Mouse (Mus musculus): ENCODE measurements at regions not wholly inside any gene's neighbourhood (a gene's known extent, or its start where the extent isn't known, plus 50 kb on each side); places are given as distances from the start of the nearest gene placed in this dataset.

DNA sequence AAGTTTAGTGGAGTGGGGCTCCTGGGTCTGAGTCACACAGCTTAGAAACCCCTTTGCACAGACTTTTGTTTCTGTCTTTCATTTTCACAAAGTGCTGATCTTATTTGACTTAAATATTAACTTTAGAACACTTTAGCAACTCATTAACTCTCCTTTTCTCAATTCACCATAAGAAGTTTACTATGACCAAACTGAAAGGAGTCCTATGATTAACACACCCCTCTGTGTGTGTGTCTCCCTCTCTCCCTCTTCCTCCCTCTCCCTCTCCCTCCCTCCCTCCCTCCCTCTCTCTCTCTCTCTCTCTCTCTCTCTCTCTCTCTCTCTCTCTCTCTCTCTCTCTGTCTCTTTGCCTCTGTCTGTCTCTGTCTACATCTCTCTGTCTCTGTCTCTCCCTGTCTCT is 551.0 kb upstream of the Tenm4 start:
- Histone ChIP-seq H3K9ac (ENCODE audit: low read depth, low read length) (no peak overlapping the region), H3K27ac (replicated peaks; ENCODE audit: low read depth, low read length) (no peak overlapping the region), H3K36me3 (ENCODE audit: control insufficient read depth, insufficient read depth, low read length) (no peaks in the 10 kb centered on the region), H3K4me1 (ENCODE audit: control insufficient read depth, insufficient read depth, low read length) (no peaks in the 10 kb centered on the region), H3K4me2 (ENCODE audit: low read depth, low read length) (no peak overlapping the region), H3K4me3 (ENCODE audit: low read depth, low read length) (no peak overlapping the region), H3K9me3 (ENCODE audit: control insufficient read depth, low read length) (no peaks in the 10 kb centered on the region), H3K27me3 (replicated peaks; ENCODE audit: control insufficient read depth, insufficient read depth, low read length) (no peaks in the 10 kb centered on the region)
- DNase-seq (ENCODE audit: low spot score), result no peak
- no peak for ATAC-seq (ENCODE audit: low read depth)

- no peaks in the 10 kb centered on the region for H3K27me3 ChIP-seq (replicated peaks; ENCODE audit: control insufficient read depth, insufficient read depth, low read length)
- no peaks in the 10 kb centered on the region for H3K4me1 ChIP-seq (ENCODE audit: control insufficient read depth, insufficient read depth, low read length)
- H3K4me2 ChIP-seq (ENCODE audit: low read depth, low read length), result no peak overlapping the region
- DNase-seq (ENCODE audit: low spot score) (no peak), ATAC-seq (ENCODE audit: low read depth) (peak; percentile 53; the same call in 1 of the 2 replicates)
- WGBS, result 81% methylated on average over 5 of the region's 5 CpGs
- no peaks in the 10 kb centered on the region for H3K36me3 ChIP-seq (ENCODE audit: control insufficient read depth, insufficient read depth, low read length)
- H3K9ac ChIP-seq (ENCODE audit: low read depth, low read length), result no peak overlapping the region
- H3K4me3 ChIP-seq (ENCODE audit: low read depth, low read length), result no peak overlapping the region
- H3K9me3 ChIP-seq (ENCODE audit: control insufficient read depth, low read length), result no peaks in the 10 kb centered on the region
- H3K27ac ChIP-seq (replicated peaks; ENCODE audit: low read depth, low read length), result no peak overlapping the region
Measured at GRCm38 (mm10) chr7:95640683-95641082, 530.4 kb upstream of the Tenm4 start.

DNA sequence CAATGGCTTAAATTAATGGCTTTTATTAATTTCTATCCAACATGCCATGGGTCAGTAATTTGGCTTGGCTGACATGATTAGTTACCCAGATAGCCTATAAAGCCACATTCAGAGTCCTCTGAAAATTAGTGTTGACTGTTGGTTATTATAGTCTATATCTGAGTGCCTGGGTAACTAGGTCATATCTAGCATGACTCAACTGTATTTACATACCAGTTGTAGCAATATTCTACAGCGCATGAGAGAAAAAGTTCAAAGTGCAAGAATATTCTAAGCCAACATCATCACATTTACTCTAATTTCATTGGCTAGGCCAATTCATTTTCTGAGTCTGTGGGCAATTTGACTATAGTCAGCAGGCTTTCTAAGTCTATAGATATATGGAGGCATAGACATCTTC is 496.7 kb upstream of the Tenm4 start:
- no peaks in the 10 kb centered on the region for H3K36me3 ChIP-seq (ENCODE audit: control insufficient read depth, insufficient read depth, low read length)
- no peaks in the 10 kb centered on the region for H3K4me1 ChIP-seq (ENCODE audit: control insufficient read depth, insufficient read depth, low read length)
- 88% methylated on average over 1 of the region's 1 CpGs for WGBS
- H3K27me3 ChIP-seq (replicated peaks; ENCODE audit: control insufficient read depth, insufficient read depth, low read length), result no peaks in the 10 kb centered on the region
- H3K9ac ChIP-seq (ENCODE audit: low read depth, low read length), result no peak overlapping the region
- no peak overlapping the region for H3K4me2 ChIP-seq (ENCODE audit: low read depth, low read length)
- H3K9me3 ChIP-seq (ENCODE audit: control insufficient read depth, low read length), result no peaks in the 10 kb centered on the region
- H3K4me3 ChIP-seq (ENCODE audit: low read depth, low read length), result no peak overlapping the region
- H3K27ac ChIP-seq (replicated peaks; ENCODE audit: low read depth, low read length), result no peak overlapping the region
- DNase-seq (ENCODE audit: low spot score) (no peak), ATAC-seq (ENCODE audit: low read depth) (no peak)

DNA sequence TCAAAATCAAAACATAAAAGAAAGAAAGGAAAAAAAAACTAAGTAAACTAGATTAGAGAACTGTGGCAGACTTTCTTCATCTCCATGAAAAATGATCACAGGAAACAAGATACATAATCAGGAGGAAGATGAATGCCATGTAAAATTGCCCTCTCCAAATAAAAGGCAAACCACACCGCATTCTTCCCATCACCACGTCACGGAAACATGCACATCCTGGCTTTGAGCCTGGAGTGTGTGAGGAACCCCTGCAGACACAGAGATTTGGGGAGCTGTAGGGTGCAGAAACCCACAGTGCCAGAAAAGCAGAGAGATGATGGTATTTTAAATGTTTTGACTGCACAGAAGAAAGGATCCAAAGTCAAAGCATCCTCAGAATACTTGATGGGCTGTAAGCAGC is 488.5 kb upstream of the Tenm4 start:
- DNase-seq (ENCODE audit: low spot score) (peak; percentile 80), ATAC-seq (ENCODE audit: low read depth) (peak; percentile 72; the same call in 1 of the 2 replicates)
- Histone ChIP-seq H3K36me3 (ENCODE audit: control insufficient read depth, insufficient read depth, low read length) (no peaks in the 10 kb centered on the region), H3K9me3 (ENCODE audit: control insufficient read depth, low read length) (no peaks in the 10 kb centered on the region), H3K27me3 (replicated peaks; ENCODE audit: control insufficient read depth, insufficient read depth, low read length) (no peaks in the 10 kb centered on the region), H3K4me2 (ENCODE audit: low read depth, low read length) (no peak overlapping the region), H3K27ac (replicated peaks; ENCODE audit: low read depth, low read length) (no peak overlapping the region; the same call in 1 of the 2 replicates), H3K4me1 (ENCODE audit: control insufficient read depth, insufficient read depth, low read length) (peaks cover 4% of the 10 kb centered on the region; the same call in 1 of the 2 replicates), H3K4me3 (ENCODE audit: low read depth, low read length) (no peak overlapping the region), H3K9ac (ENCODE audit: low read depth, low read length) (no peak overlapping the region)
- 28% methylated on average over 3 of the region's 3 CpGs for whole genome bisulfite sequencing

DNA sequence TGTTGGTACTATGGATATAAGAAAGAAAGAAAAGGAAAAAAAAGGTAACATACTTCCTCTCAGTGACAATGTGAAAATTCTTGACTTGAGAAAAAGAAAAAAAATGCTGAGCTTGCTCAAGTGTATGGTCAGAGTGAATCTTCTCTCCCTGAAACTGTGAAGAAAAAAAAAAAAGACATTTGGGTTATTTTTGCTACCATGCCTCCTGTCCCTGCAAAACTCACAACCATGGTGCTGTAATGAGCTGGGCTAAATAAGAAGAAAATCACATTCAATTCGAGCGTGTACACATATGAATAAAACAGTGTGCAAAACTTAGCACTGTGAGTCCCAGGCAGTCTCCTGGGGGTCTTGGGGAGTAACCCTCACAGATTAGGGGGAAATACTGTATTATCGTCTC is 483.3 kb upstream of the Tenm4 start:
- H3K4me1 ChIP-seq (ENCODE audit: control insufficient read depth, insufficient read depth, low read length), result peaks cover 10% of the 10 kb centered on the region
- no peaks in the 10 kb centered on the region for H3K36me3 ChIP-seq (ENCODE audit: control insufficient read depth, insufficient read depth, low read length)
- no peak overlapping the region for H3K9ac ChIP-seq (ENCODE audit: low read depth, low read length)
- no peak overlapping the region for H3K4me3 ChIP-seq (ENCODE audit: low read depth, low read length)
- H3K4me2 ChIP-seq (ENCODE audit: low read depth, low read length), result no peak overlapping the region
- ATAC-seq (ENCODE audit: low read depth), result no peak
- WGBS, result 61% methylated on average over 3 of the region's 3 CpGs
- no peak overlapping the region for H3K27ac ChIP-seq (replicated peaks; ENCODE audit: low read depth, low read length)
- H3K9me3 ChIP-seq (ENCODE audit: control insufficient read depth, low read length), result no peaks in the 10 kb centered on the region
- no peaks in the 10 kb centered on the region for H3K27me3 ChIP-seq (replicated peaks; ENCODE audit: control insufficient read depth, insufficient read depth, low read length)
- DNase-seq (ENCODE audit: low spot score), result no peak

DNA sequence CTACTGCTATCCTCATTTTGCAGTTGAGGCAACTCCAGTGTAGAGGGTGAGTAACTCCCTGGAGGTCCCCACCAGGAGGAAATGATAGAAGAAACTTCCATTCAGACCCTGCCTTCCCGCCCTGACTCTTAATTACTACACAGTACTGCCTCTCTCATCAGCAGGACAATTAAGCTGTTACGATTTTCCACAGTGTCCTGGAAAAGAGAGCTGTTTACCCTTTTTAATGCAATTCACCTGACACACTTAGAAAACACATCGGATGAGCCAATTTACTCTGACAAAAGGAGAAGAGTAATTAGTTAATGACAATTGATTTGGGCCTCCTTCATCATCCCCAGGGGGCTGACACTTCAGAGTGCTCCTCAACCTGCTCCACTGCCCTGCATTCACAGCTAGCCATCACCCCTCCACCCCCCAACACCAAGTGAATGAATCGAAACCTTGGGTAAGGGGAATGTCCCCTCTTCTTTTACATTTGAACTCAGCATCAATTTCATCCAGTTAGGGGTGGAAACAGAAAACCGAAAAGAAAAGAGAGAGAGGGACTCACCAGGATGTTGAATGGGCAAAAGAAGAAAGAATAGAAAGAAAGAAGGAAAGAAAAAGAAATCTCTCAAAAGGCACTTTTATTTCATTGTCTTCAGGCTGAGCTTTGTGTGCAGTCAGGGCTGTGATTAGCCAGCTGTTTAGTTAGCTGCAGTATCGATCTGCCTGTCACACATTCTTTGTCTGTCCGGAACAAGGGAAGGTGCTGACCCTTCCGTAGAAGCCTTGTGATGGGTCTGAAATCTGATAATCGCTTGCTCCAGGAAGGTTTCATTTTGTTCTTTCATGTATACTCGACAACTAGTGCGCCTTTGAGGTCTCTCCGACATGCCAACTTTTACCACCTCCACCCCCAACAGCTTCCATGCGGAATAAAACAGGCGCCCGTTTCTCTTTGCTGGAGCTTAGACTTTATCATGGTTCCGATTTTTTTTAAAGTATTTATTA is 482.6 kb upstream of the Tenm4 start:
- Histone ChIP-seq H3K36me3 (ENCODE audit: control insufficient read depth, insufficient read depth, low read length) (no peaks in the 10 kb centered on the region), H3K4me2 (ENCODE audit: low read depth, low read length) (peak overlapping the region; percentile 65), H3K27me3 (replicated peaks; ENCODE audit: control insufficient read depth, insufficient read depth, low read length) (no peaks in the 10 kb centered on the region), H3K4me1 (ENCODE audit: control insufficient read depth, insufficient read depth, low read length) (peaks cover 8% of the 10 kb centered on the region; the same call in 1 of the 2 replicates), H3K9me3 (ENCODE audit: control insufficient read depth, low read length) (no peaks in the 10 kb centered on the region), H3K27ac (replicated peaks; ENCODE audit: low read depth, low read length) (peak overlapping the region; percentile 17; the same call in 1 of the 2 replicates), H3K4me3 (ENCODE audit: low read depth, low read length) (peak overlapping the region; percentile 34), H3K9ac (ENCODE audit: low read depth, low read length) (0 out of 2 replicates have a peak overlapping the region, but pooled peaks have one; percentile 27)
- ATAC-seq (ENCODE audit: low read depth), result peak; percentile 72
- 9% methylated on average over 16 of the region's 16 CpGs for WGBS
- DNase-seq (ENCODE audit: low spot score), result peak; percentile 58

DNA sequence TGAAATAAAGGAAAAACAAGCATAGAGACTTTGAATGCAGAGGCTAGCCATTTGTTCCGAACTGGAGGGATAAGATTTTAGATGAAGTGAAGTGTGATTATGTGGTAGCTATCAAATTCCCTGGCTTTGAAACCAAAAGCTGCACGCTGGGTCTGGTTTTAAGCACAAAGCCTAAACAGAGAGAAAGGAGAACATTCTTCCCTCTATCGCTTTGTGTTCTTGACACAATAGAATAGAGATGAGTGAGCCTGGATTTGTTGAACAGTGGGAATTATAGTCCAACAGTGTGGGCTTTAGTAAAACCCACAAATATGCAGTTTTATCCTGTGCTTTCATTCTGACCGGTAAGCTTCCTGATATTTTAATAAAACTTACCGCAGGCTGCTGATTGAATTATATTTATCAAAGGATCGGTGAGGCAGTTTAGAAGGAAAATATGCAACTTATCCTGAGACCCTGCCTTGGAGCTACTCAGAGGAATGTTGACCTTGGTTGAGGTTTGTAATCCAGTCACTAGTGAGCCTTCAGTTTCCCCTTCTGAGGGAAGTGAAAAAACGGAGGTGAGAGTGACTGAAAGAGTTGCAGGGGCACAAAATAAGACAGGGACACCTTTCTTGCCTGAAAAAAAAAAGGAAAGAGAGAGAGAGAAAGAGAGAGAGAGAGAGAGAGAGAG is 481.7 kb upstream of the Tenm4 start:
- Histone ChIP-seq H3K4me2 (ENCODE audit: low read depth, low read length) (peak overlapping the region; percentile 65), H3K9me3 (ENCODE audit: control insufficient read depth, low read length) (no peaks in the 10 kb centered on the region), H3K27me3 (replicated peaks; ENCODE audit: control insufficient read depth, insufficient read depth, low read length) (no peaks in the 10 kb centered on the region), H3K36me3 (ENCODE audit: control insufficient read depth, insufficient read depth, low read length) (no peaks in the 10 kb centered on the region), H3K4me1 (ENCODE audit: control insufficient read depth, insufficient read depth, low read length) (peaks cover 8% of the 10 kb centered on the region; the same call in 1 of the 2 replicates), H3K4me3 (ENCODE audit: low read depth, low read length) (peak overlapping the region; percentile 34), H3K27ac (replicated peaks; ENCODE audit: low read depth, low read length) (0 out of 2 replicates have a peak overlapping the region, but pooled peaks have one; percentile 17), H3K9ac (ENCODE audit: low read depth, low read length) (0 out of 2 replicates have a peak overlapping the region, but pooled peaks have one; percentile 27)
- 8% methylated on average over 7 of the region's 7 CpGs for whole genome bisulfite sequencing
- DNase-seq (ENCODE audit: low spot score) (peak; percentile 79), ATAC-seq (ENCODE audit: low read depth) (peak; percentile 86)

- Histone ChIP-seq H3K4me2 (ENCODE audit: low read depth, low read length) (no peak overlapping the region), H3K27ac (replicated peaks; ENCODE audit: low read depth, low read length) (no peak overlapping the region), H3K4me1 (ENCODE audit: control insufficient read depth, insufficient read depth, low read length) (no peaks in the 10 kb centered on the region), H3K36me3 (ENCODE audit: control insufficient read depth, insufficient read depth, low read length) (no peaks in the 10 kb centered on the region), H3K9ac (ENCODE audit: low read depth, low read length) (no peak overlapping the region), H3K27me3 (replicated peaks; ENCODE audit: control insufficient read depth, insufficient read depth, low read length) (no peaks in the 10 kb centered on the region), H3K4me3 (ENCODE audit: low read depth, low read length) (no peak overlapping the region), H3K9me3 (ENCODE audit: control insufficient read depth, low read length) (no peaks in the 10 kb centered on the region)
- 70% methylated on average over 9 of the region's 9 CpGs for WGBS
- no peak for DNase-seq (ENCODE audit: low spot score)
- ATAC-seq (ENCODE audit: low read depth), result no peak
Measured at GRCm38 (mm10) chr7:95699506-95699905, 471.5 kb upstream of the Tenm4 start.
